Mouse (Mus musculus) ES-E14 (cell line): ENCODE measurements at regions not wholly inside any gene's neighbourhood (a gene's known extent, or its start where the extent isn't known, plus 50 kb on each side); places are given as distances from the start of the nearest gene placed in this dataset.

Experiments
- CHD2 ChIP-seq: IDR thresholded peaks from 2 replicates; pipeline ENCODE4 v1.6.1; 2014; ENCODE audit warnings: mild to moderate bottlenecking, low read depth, low read length, inconsistent platforms
- ZNF384 ChIP-seq: IDR thresholded peaks from 2 replicates; pipeline ENCODE4 v1.6.1; 2012; ENCODE audit warnings: low read depth, low read length, inconsistent platforms

GRCm38 (mm10) chr15:93650009-93650522 lies 54.4 kb upstream of the Prickle1 start:
- TF ChIP-seq CHD2 (no peak), ZNF384 (no peak)
